Mouse (Mus musculus): ENCODE measurements around the gene Kcnj6. TPM values are rescaled to one million over a fixed set of nuclear protein-coding genes. Genes with fewer than 3 reads are reported as not detected.
"Not testable (repeated sequence)": the region's sequence is repeated elsewhere in the genome, so short reads cannot be mapped to it uniquely, and the experiment has no call there.

Kcnj6 gene
- total RNA-seq, 2 experiments from 2014 or later, result not detected

GRCm38 (mm10) chr16:94865796-94866195 lies 131.7 kb downstream of the Kcnj6 start:
- ATAC-seq (replicated peaks; ENCODE audit: low FRiP score, low TSS enrichment, poor library complexity, severe bottlenecking), result no peak

- ATAC-seq (replicated peaks; ENCODE audit: low FRiP score, low TSS enrichment, poor library complexity, severe bottlenecking), result no peak
These were observed 132.4 kb downstream of the Kcnj6 start for GRCm38 (mm10) chr16:94865101-94865500.

- ATAC-seq (replicated peaks; ENCODE audit: low FRiP score, low TSS enrichment, poor library complexity, severe bottlenecking), result no peak
These were observed 134.0 kb downstream of the Kcnj6 start for GRCm38 (mm10) chr16:94863475-94863874.

GRCm38 (mm10) chr16:94855990-94856389 lies 141.5 kb downstream of the Kcnj6 start:
- ATAC-seq (replicated peaks; ENCODE audit: low FRiP score, low TSS enrichment, poor library complexity, severe bottlenecking), result no peak

- ATAC-seq (replicated peaks; ENCODE audit: low FRiP score, low TSS enrichment, poor library complexity, severe bottlenecking), result no peak
These were observed 144.9 kb downstream of the Kcnj6 start for GRCm38 (mm10) chr16:94852407-94853160.

- ATAC-seq (replicated peaks; ENCODE audit: low FRiP score, low TSS enrichment, poor library complexity, severe bottlenecking), result no peak
These were observed 147.1 kb downstream of the Kcnj6 start for GRCm38 (mm10) chr16:94850393-94850792.

GRCm38 (mm10) chr16:94845996-94846395 lies 151.5 kb downstream of the Kcnj6 start:
- ATAC-seq (replicated peaks; ENCODE audit: low FRiP score, low TSS enrichment, poor library complexity, severe bottlenecking), result no peak

GRCm38 (mm10) chr16:94844769-94845168 lies 152.7 kb downstream of the Kcnj6 start:
- ATAC-seq (replicated peaks; ENCODE audit: low FRiP score, low TSS enrichment, poor library complexity, severe bottlenecking), result no peak

GRCm38 (mm10) chr16:94839398-94839797 lies 158.1 kb downstream of the Kcnj6 start:
- no peak for ATAC-seq (replicated peaks; ENCODE audit: low FRiP score, low TSS enrichment, poor library complexity, severe bottlenecking)

GRCm38 (mm10) chr16:94837881-94838280 lies 159.6 kb downstream of the Kcnj6 start:
- ATAC-seq (replicated peaks; ENCODE audit: low FRiP score, low TSS enrichment, poor library complexity, severe bottlenecking), result no peak

- ATAC-seq (replicated peaks; ENCODE audit: low FRiP score, low TSS enrichment, poor library complexity, severe bottlenecking), result no peak
These were observed 163.0 kb downstream of the Kcnj6 start for GRCm38 (mm10) chr16:94834502-94834901.

- no peak for ATAC-seq (replicated peaks; ENCODE audit: low FRiP score, low TSS enrichment, poor library complexity, severe bottlenecking)
These were observed 169.3 kb downstream of the Kcnj6 start for GRCm38 (mm10) chr16:94828166-94828565.

- no peak for ATAC-seq (replicated peaks; ENCODE audit: low FRiP score, low TSS enrichment, poor library complexity, severe bottlenecking)
These were observed 170.4 kb downstream of the Kcnj6 start for GRCm38 (mm10) chr16:94827092-94827585.

GRCm38 (mm10) chr16:94825274-94825673 lies 172.2 kb downstream of the Kcnj6 start:
- ATAC-seq (replicated peaks; ENCODE audit: low FRiP score, low TSS enrichment, poor library complexity, severe bottlenecking), result no peak

- no peak for ATAC-seq (replicated peaks; ENCODE audit: low FRiP score, low TSS enrichment, poor library complexity, severe bottlenecking)
These were observed 174.9 kb downstream of the Kcnj6 start for GRCm38 (mm10) chr16:94822611-94823010.

- no peak for ATAC-seq (replicated peaks; ENCODE audit: low FRiP score, low TSS enrichment, poor library complexity, severe bottlenecking)
These were observed 175.9 kb downstream of the Kcnj6 start for GRCm38 (mm10) chr16:94821610-94822009.

GRCm38 (mm10) chr16:94816391-94816790 lies 181.1 kb downstream of the Kcnj6 start:
- ATAC-seq (replicated peaks; ENCODE audit: low FRiP score, low TSS enrichment, poor library complexity, severe bottlenecking), result peak; percentile 91

- no peak for ATAC-seq (replicated peaks; ENCODE audit: low FRiP score, low TSS enrichment, poor library complexity, severe bottlenecking)
These were observed 181.6 kb downstream of the Kcnj6 start for GRCm38 (mm10) chr16:94815891-94816290.

GRCm38 (mm10) chr16:94809286-94809685 lies 188.2 kb downstream of the Kcnj6 start:
- not testable (repeated sequence) for ATAC-seq (replicated peaks; ENCODE audit: low FRiP score, low TSS enrichment, poor library complexity, severe bottlenecking)

GRCm38 (mm10) chr16:94798241-94798640 lies 199.3 kb downstream of the Kcnj6 start:
- no peak for ATAC-seq (replicated peaks; ENCODE audit: low FRiP score, low TSS enrichment, poor library complexity, severe bottlenecking)

- ATAC-seq (replicated peaks; ENCODE audit: low FRiP score, low TSS enrichment, poor library complexity, severe bottlenecking), result no peak
These were observed 200.1 kb downstream of the Kcnj6 start for GRCm38 (mm10) chr16:94797366-94797765.
